Mouse (Mus musculus) myocyte (in vitro differentiated cells): ENCODE results near the gene Tbx4.

Experiments used
- CEBPB ChIP-seq: IDR thresholded peaks from 2 replicates; pipeline ENCODE4 v1.6.1; 2011; ENCODE audit warnings: mild to moderate bottlenecking, moderate library complexity; ENCODE audit not compliant: poor library complexity, insufficient read depth, severe bottlenecking
- E2F4 ChIP-seq: IDR thresholded peaks from one replicate; pipeline ENCODE4 v1.6.1; 2011; ENCODE audit warnings: mild to moderate bottlenecking, control low read depth, moderate library complexity; ENCODE audit not compliant: insufficient read depth
- MAX ChIP-seq: IDR thresholded peaks from one replicate; pipeline ENCODE4 v1.6.1; 2011; ENCODE audit warnings: low read depth, mild to moderate bottlenecking, control low read depth
- MYOD1 ChIP-seq, 3 experiments: IDR thresholded peaks; one replicate each; pipeline ENCODE4 v1.6.1; 2011; ENCODE audit warnings: control low read depth in 2 of 3, low read depth in 2 of 3, mild to moderate bottlenecking in 2 of 3, moderate library complexity in 1 of 3; ENCODE audit not compliant: insufficient read length in 2 of 3, control insufficient read depth in 1 of 3
- POLR2A ChIP-seq: IDR thresholded peaks from one replicate; pipeline ENCODE4 v1.6.1; 2011; ENCODE audit warnings: low read depth, mild to moderate bottlenecking, control low read depth, moderate library complexity; ENCODE audit not compliant: insufficient read length
- POLR2AphosphoS2 ChIP-seq: IDR thresholded peaks from one replicate; pipeline ENCODE4 v1.6.1; 2011; ENCODE audit warnings: low read depth, control low read depth; ENCODE audit not compliant: insufficient read length
- SRF ChIP-seq: IDR thresholded peaks from one replicate; pipeline ENCODE4 v1.6.1; 2011; ENCODE audit warnings: low read depth; ENCODE audit not compliant: control insufficient read depth, insufficient read length
- USF1 ChIP-seq: IDR thresholded peaks from one replicate; pipeline ENCODE4 v1.6.1; 2011; ENCODE audit warnings: low read depth, mild to moderate bottlenecking, control low read depth, moderate library complexity

DNA sequence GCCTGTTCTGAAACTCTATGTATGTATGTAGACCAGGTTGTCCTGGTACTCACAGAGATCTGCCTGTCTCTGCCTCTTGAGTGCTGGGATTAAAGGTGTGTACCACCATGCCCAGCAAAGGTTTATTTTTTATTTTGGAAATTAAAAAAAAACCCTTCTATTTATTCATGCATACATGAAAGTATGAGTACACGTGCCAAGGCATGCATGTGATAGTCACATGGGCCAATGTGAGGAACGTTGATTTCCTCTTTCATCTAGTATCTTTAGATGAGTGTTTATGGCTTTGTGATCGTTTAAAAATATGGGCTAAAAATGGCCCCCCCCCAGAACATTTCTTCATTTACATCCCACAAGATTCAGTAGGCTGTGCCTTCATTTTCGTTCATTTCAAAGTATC lies 66.3 kb downstream of the Tbx4 start:
- TF ChIP-seq E2F4 (no peak), POLR2A (no peak), POLR2AphosphoS2 (no peak), CEBPB (no peak), USF1 (no peak), MYOD1 (IDR thresholded peaks at IDR 0.05; ENCODE audit: control insufficient read depth in 1 of 3, insufficient read length in 2 of 3, low read depth in 2 of 3) (no peak), MAX (no peak), SRF (no peak)
